Comparison of ENCODE assay signal across 8 mouse cellular contexts in the genomic region with DNA sequence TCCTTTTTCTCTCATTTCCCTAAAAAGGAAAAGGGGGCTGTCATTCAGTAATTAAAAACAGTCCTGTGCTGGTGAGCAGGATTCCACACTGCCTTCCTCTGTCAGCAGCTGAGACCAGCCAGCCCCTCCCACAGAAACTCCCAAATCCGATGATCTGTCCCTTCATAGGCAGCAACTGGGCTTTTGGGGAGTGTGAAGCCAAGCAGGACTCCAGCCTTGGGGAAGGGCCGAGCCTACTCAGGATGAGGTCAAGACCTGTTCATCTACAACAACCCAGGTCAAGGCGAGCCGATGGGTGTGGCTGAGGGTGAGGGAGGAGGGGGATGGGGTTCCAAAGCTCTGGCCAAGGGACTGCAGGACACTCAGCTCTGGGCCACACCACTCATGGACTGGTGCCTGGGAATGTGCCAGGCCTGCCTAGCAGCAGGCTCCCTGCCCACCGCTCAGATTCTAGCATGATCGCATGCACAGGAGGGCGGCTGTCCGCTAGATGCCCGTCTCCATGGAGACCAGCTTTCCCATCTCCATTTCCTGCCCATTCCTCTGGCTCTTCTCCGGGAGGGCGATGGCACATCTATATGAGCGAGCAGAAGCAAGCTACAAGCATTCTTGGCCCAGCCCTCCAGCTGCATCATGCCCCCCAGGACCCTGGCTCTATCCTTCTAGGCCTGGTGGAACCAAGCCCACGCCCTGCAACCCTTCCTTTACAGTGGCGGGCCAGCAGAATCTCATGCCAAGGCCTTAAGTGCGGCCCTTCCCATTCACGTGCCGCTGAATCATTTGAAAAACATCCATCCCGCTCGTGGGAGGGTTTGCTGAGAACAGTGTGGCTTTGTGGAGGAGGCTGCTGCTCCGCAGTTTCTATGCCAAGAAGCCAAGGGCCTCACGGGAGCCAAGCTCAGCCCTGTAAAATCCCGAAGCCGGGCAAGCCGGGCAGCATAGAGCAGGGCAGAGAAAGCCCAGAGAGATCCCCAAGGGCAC. TPM values are rescaled to one million over a fixed set of nuclear protein-coding genes. Genes with fewer than 3 reads are reported as not detected.
DNase-seq lines count a peak whose midpoint lies in the region; ATAC-seq lines count a peak whose summit lies in the region.

No protein-coding gene starts in this region.

- H3K9ac ChIP-seq in forebrain, embryonic 14.5 days (ENCODE audit: low read length) = no peak overlapping the region
- H3K9ac ChIP-seq in heart, embryonic 14.5 days (ENCODE audit: low read length) = peak overlapping the region; percentile 36; the same call in 1 of the 2 replicates
- H3K9ac ChIP-seq in lung, embryonic 16.5 days (ENCODE audit: low read length) = peak overlapping the region; percentile 32; the same call in 1 of the 2 replicates

- H3K27ac ChIP-seq in brown adipose tissue, adult 24 weeks (replicated peaks; ENCODE audit: low read depth, low read length) = peak overlapping the region; percentile 49
- H3K27ac ChIP-seq in forebrain, embryonic 14.5 days (ENCODE audit: low read depth, low read length) = peak overlapping the region; percentile 80
- H3K27ac ChIP-seq in heart, embryonic 14.5 days (replicated peaks in 1 of 2; ENCODE audit: control insufficient read depth in 1 of 2, insufficient read depth in 1 of 2, low read depth in 2 of 2, low read length in 2 of 2) = peak overlapping the region; percentile 75 to 83
- H3K27ac ChIP-seq in lung, embryonic 16.5 days (ENCODE audit: low read length) = peak overlapping the region; percentile 45

- H3K4me1 ChIP-seq in brown adipose tissue, adult 24 weeks (ENCODE audit: control insufficient read depth, insufficient read depth, insufficient read length, low read length) = peaks cover 4% of the 10 kb centered on the region; the same call in 1 of the 2 replicates
- peaks cover 10% of the 10 kb centered on the region; the same call in 1 of the 2 replicates for H3K4me1 ChIP-seq in forebrain, embryonic 14.5 days (ENCODE audit: control insufficient read depth, insufficient read depth, low read length)
- H3K4me1 ChIP-seq in heart, embryonic 14.5 days (ENCODE audit: control insufficient read depth in 2 of 2, insufficient read depth in 2 of 2, low read length in 2 of 2) = peaks cover 24 to 30% of the 10 kb centered on the region in 2 experiments
- peaks cover 12% of the 10 kb centered on the region for H3K4me1 ChIP-seq in lung, embryonic 16.5 days (replicated peaks; ENCODE audit: control insufficient read depth, insufficient read depth, low read length)

- no peak overlapping the region for H3K4me3 ChIP-seq in brown adipose tissue, adult 24 weeks (ENCODE audit: insufficient read depth, low read depth, low read length)
- no peak overlapping the region for H3K4me3 ChIP-seq in forebrain, embryonic 14.5 days (ENCODE audit: low read depth, low read length)
- no peak overlapping the region for H3K4me3 ChIP-seq in heart, embryonic 14.5 days (ENCODE audit: control insufficient read depth in 1 of 2, insufficient read depth in 1 of 2, low read depth in 1 of 2, low read length in 2 of 2)
- H3K4me3 ChIP-seq in lung, embryonic 16.5 days (ENCODE audit: low read length) = no peak overlapping the region

- ATAC-seq in forebrain, embryonic 14.5 days = peak; percentile 84
- ATAC-seq in heart, embryonic 14.5 days (ENCODE audit: insufficient number of reproducible peaks, insufficient read depth, low FRiP score, low read depth) = peak; percentile 52
- ATAC-seq in lung, embryonic 16.5 days (ENCODE audit: low read depth) = peak; percentile 71
- no peak for ATAC-seq in megakaryocyte progenitor cell, adult 5-6 weeks (replicated peaks; ENCODE audit: poor library complexity)

- 0 out of 2 replicates have a peak overlapping the region, but pooled peaks have one; percentile 13 for H3K4me2 ChIP-seq in forebrain, embryonic 14.5 days (ENCODE audit: low read length)
- H3K4me2 ChIP-seq in heart, embryonic 14.5 days (ENCODE audit: low read length) = no peak overlapping the region
- no peak overlapping the region for H3K4me2 ChIP-seq in lung, embryonic 16.5 days (ENCODE audit: low read depth, low read length)

- peak; percentile 96 for DNase-seq in Muller cell, postnatal 12 days (ENCODE audit: inconsistent ontology term)
- peak; percentile 86 for DNase-seq in forebrain, embryonic 14.5 days (ENCODE audit: low spot score)
- peak; percentile 83 to 92 for DNase-seq in layer of hippocampus, adult 18-20 months (ENCODE audit: low spot score in 2 of 2)
- DNase-seq in skeletal muscle tissue, adult 2 months (ENCODE audit: low read depth, low spot score) = peak; percentile 81

- H3K27me3 ChIP-seq in forebrain, embryonic 14.5 days (replicated peaks; ENCODE audit: control insufficient read depth, insufficient read depth, low read length) = no peaks in the 10 kb centered on the region
- no peaks in the 10 kb centered on the region for H3K27me3 ChIP-seq in heart, embryonic 14.5 days (ENCODE audit: control insufficient read depth, insufficient read depth, low read length)
- H3K27me3 ChIP-seq in lung, embryonic 16.5 days (ENCODE audit: control insufficient read depth, insufficient read depth, low read depth, low read length) = no peaks in the 10 kb centered on the region

- no peaks in the 10 kb centered on the region for H3K9me3 ChIP-seq in forebrain, embryonic 14.5 days (replicated peaks; ENCODE audit: control insufficient read depth, low read length)
- H3K9me3 ChIP-seq in heart, embryonic 14.5 days (ENCODE audit: control insufficient read depth, low read length) = no peaks in the 10 kb centered on the region
- no peaks in the 10 kb centered on the region for H3K9me3 ChIP-seq in lung, embryonic 16.5 days (ENCODE audit: control insufficient read depth, low read length)

- H3K36me3 ChIP-seq in forebrain, embryonic 14.5 days (ENCODE audit: control insufficient read depth, insufficient read depth, low read length) = peaks cover 2% of the 10 kb centered on the region; the same call in 1 of the 2 replicates
- peaks cover 7% of the 10 kb centered on the region; the same call in 1 of the 2 replicates for H3K36me3 ChIP-seq in heart, embryonic 14.5 days (ENCODE audit: control insufficient read depth, insufficient read depth, low read length)
- no peaks in the 10 kb centered on the region for H3K36me3 ChIP-seq in lung, embryonic 16.5 days (ENCODE audit: control insufficient read depth, insufficient read depth, low read length)

- 58% methylated on average over 24 of the region's 24 CpGs for WGBS in forebrain, embryonic 14.5 days
- 73% methylated on average over 24 of the region's 24 CpGs for WGBS in heart, embryonic 14.5 days
- WGBS in lung, embryonic 16.5 days = 58% methylated on average over 24 of the region's 24 CpGs

RNA-seq across cellular contexts. Expression of gene Cep295nl, which starts 15.0 kb away (rescaled TPM):
- not detected in 2 replicates for polyA plus RNA-seq in brown adipose tissue, adult 24 weeks (2012; ENCODE audit: insufficient read depth, insufficient read length, missing spikeins)
- 0.11 TPM in 2 replicates for polyA plus RNA-seq in forebrain, embryonic 14.5 days (2014; fragmentation: Nextera tagmentation; extraction: Ambion mirVana)
- polyA plus RNA-seq in heart, embryonic 14.5 days (2014; fragmentation: Nextera tagmentation; extraction: Ambion mirVana) = 0.28 and 0.45 TPM in 2 replicates
- 1 to 10 TPM in 1 of 2 experiments, under 1 TPM in 1; 0.61 to 1.2 TPM for total RNA-seq in layer of hippocampus, adult 18-20 months (2021)
- 0.39 and 0.59 TPM in 2 replicates for polyA plus RNA-seq in lung, embryonic 16.5 days (2015; fragmentation: Nextera tagmentation; extraction: Ambion mirVana)
- total RNA-seq in megakaryocyte progenitor cell, adult 5-6 weeks (2015) = 0.22 TPM in 1 of 2 replicates, not detected in the other
- 0.54 TPM in 1 of 2 replicates, not detected in the other for total RNA-seq in megakaryocyte progenitor cell, adult 5-6 weeks (2017)

RNA-seq across cellular contexts. Expression of gene Timp2, which starts 28.3 kb away (rescaled TPM):
- polyA plus RNA-seq in brown adipose tissue, adult 24 weeks (2012; ENCODE audit: insufficient read depth, insufficient read length, missing spikeins) = 46.0 and 69.1 TPM in 2 replicates
- polyA plus RNA-seq in forebrain, embryonic 14.5 days (2014; fragmentation: Nextera tagmentation; extraction: Ambion mirVana) = 62.9 and 71.7 TPM in 2 replicates
- polyA plus RNA-seq in heart, embryonic 14.5 days (2014; fragmentation: Nextera tagmentation; extraction: Ambion mirVana) = 87.6 and 99.2 TPM in 2 replicates
- total RNA-seq in layer of hippocampus, adult 18-20 months (2021) = 100 to 1,000 TPM; 201 to 256 TPM
- 69.8 and 74.1 TPM in 2 replicates for polyA plus RNA-seq in lung, embryonic 16.5 days (2015; fragmentation: Nextera tagmentation; extraction: Ambion mirVana)
- total RNA-seq in megakaryocyte progenitor cell, adult 5-6 weeks (2015) = 7.4 and 9.5 TPM in 2 replicates
- total RNA-seq in megakaryocyte progenitor cell, adult 5-6 weeks (2017) = 9.7 and 10.1 TPM in 2 replicates

RNA-seq across cellular contexts. Expression of gene Usp36, which starts 37.2 kb away (rescaled TPM):
- polyA plus RNA-seq in brown adipose tissue, adult 24 weeks (2012; ENCODE audit: insufficient read depth, insufficient read length, missing spikeins) = 5.5 and 7.6 TPM in 2 replicates
- polyA plus RNA-seq in forebrain, embryonic 14.5 days (2014; fragmentation: Nextera tagmentation; extraction: Ambion mirVana) = 7.1 and 8.7 TPM in 2 replicates
- 9.1 and 11.5 TPM in 2 replicates for polyA plus RNA-seq in heart, embryonic 14.5 days (2014; fragmentation: Nextera tagmentation; extraction: Ambion mirVana)
- total RNA-seq in layer of hippocampus, adult 18-20 months (2021) = 10 to 100 TPM; 25.7 to 28.3 TPM
- polyA plus RNA-seq in lung, embryonic 16.5 days (2015; fragmentation: Nextera tagmentation; extraction: Ambion mirVana) = 17.9 and 18.2 TPM in 2 replicates
- total RNA-seq in megakaryocyte progenitor cell, adult 5-6 weeks (2015) = 19.1 and 23.7 TPM in 2 replicates
- 11.7 and 14.1 TPM in 2 replicates for total RNA-seq in megakaryocyte progenitor cell, adult 5-6 weeks (2017)
